Mouse (Mus musculus) intestine, embryonic 14.5 days (tissue): ENCODE results near the gene Ptprs. TPM values are rescaled to one million over a fixed set of nuclear protein-coding genes. Genes with fewer than 3 reads are reported as not detected.

Source experiments
- ATAC-seq: fragments of 200-750 bp; cut with Nextera tagmentation; replicated peaks from 2 replicates; pipeline ENCODE4 v1.8.0; 2017; ENCODE audit warnings: low read depth, moderate number of reproducible peaks, moderate TSS enrichment, moderate library complexity; ENCODE audit not compliant: low FRiP score, low TSS enrichment
- DNase-seq: peaks from one replicate; pipeline ENCODE4 v3.0.0-alpha.2; 2018; ENCODE audit warnings: low spot score
- H3K27ac ChIP-seq: fragments of 300-500 bp; sonication (generic); 2 replicates; pipeline ENCODE4 v1.5.1; 2014; ENCODE audit warnings: low read depth, mild to moderate bottlenecking, control low read depth
- H3K27me3 ChIP-seq: fragments of 300-500 bp; sonication (generic); replicated peaks from 2 replicates; pipeline ENCODE4 v1.6.1; 2014; ENCODE audit warnings: low read length, control low read depth; ENCODE audit not compliant: control insufficient read depth, insufficient read depth
- H3K36me3 ChIP-seq: fragments of 300-500 bp; sonication (generic); 2 replicates; pipeline ENCODE4 v1.6.1; 2014; ENCODE audit warnings: low read length, control low read depth; ENCODE audit not compliant: control insufficient read depth, insufficient read depth
- H3K4me1 ChIP-seq: fragments of 300-500 bp; sonication (generic); replicated peaks from 2 replicates; pipeline ENCODE4 v1.6.1; 2014; ENCODE audit warnings: low read length, control low read depth, mixed read lengths; ENCODE audit not compliant: control insufficient read depth, insufficient read depth
- H3K4me2 ChIP-seq: fragments of 300-500 bp; sonication (generic); 2 replicates; pipeline ENCODE4 v1.6.1; 2014; ENCODE audit warnings: low read length
- H3K4me3 ChIP-seq: fragments of 300-500 bp; sonication (generic); 2 replicates; pipeline ENCODE4 v1.5.1; 2014; ENCODE audit warnings: low read depth, low read length, control low read depth, mixed read lengths
- H3K9ac ChIP-seq: fragments of 300-500 bp; sonication (generic); 2 replicates; pipeline ENCODE4 v1.6.1; 2014; ENCODE audit warnings: mild to moderate bottlenecking, low read length
- H3K9me3 ChIP-seq: fragments of 300-500 bp; sonication (generic); 2 replicates; pipeline ENCODE4 v1.6.1; 2016; ENCODE audit warnings: low read length, control low read depth; ENCODE audit not compliant: control insufficient read depth
- WGBS: fragments of 180-500 bp; shearing (Covaris S2); extraction: QIAGEN DNeasy Blood & Tissue Kit; methylation state at CpG from one replicate; pipeline ENCODE4 v1.1.7; 2014; 5-methylcytosine and 5-hydroxymethylcytosine counted together
- polyA plus RNA-seq: library from polyadenylated mRNA; unstranded; fragments of >200 nt; fragmentation: Nextera tagmentation; extraction: Ambion mirVana; gene quantifications from 2 replicates; pipeline ENCODE4 v1.2.1, GENCODE M21; 2014

Ptprs gene
- polyA plus RNA-seq, 1 experiment from 2014 or later: 99.6 TPM

- no peak overlapping the region for H3K27ac ChIP-seq
- peaks cover 80% of the 10 kb centered on the region for H3K36me3 ChIP-seq
- ATAC-seq (no peak), DNase-seq (no peak)
- no peak overlapping the region for H3K9ac ChIP-seq
- no peaks in the 10 kb centered on the region for H3K9me3 ChIP-seq
- no peak overlapping the region for H3K4me3 ChIP-seq
- H3K4me2 ChIP-seq: no peak overlapping the region
- H3K27me3 ChIP-seq: no peaks in the 10 kb centered on the region
- H3K4me1 ChIP-seq: no peaks in the 10 kb centered on the region
- WGBS: 92% methylated on average over 3 of the region's 3 CpGs
Measured at GRCm38 (mm10) chr17:56444771-56445170, 31.5 kb downstream of the Ptprs start.

GRCm38 (mm10) chr17:56443341-56443795 lies 32.9 kb downstream of the Ptprs start:
- no peak for ATAC-seq
- DNase-seq: no peak
- H3K9ac ChIP-seq: no peak overlapping the region
- H3K36me3 ChIP-seq: peaks cover 69% of the 10 kb centered on the region
- H3K27me3 ChIP-seq: no peaks in the 10 kb centered on the region
- WGBS: 82% methylated on average over 5 of the region's 5 CpGs
- H3K27ac ChIP-seq: no peak overlapping the region
- H3K9me3 ChIP-seq: no peaks in the 10 kb centered on the region
- H3K4me1 ChIP-seq: no peaks in the 10 kb centered on the region
- no peak overlapping the region for H3K4me3 ChIP-seq
- no peak overlapping the region for H3K4me2 ChIP-seq

- Histone ChIP-seq H3K27me3 (no peaks in the 10 kb centered on the region), H3K9me3 (peaks cover 5% of the 10 kb centered on the region; the same call in 1 of the 2 replicates), H3K4me2 (no peak overlapping the region), H3K36me3 (peaks cover 69% of the 10 kb centered on the region), H3K27ac (no peak overlapping the region), H3K9ac (no peak overlapping the region), H3K4me1 (no peaks in the 10 kb centered on the region), H3K4me3 (no peak overlapping the region)
- ATAC-seq (no peak), DNase-seq (no peak)
- 78% methylated on average over 6 of the region's 6 CpGs for WGBS
Measured at GRCm38 (mm10) chr17:56442316-56442715, 34.0 kb downstream of the Ptprs start.

- peaks cover 72% of the 10 kb centered on the region for H3K36me3 ChIP-seq
- no peak overlapping the region for H3K9ac ChIP-seq
- H3K27ac ChIP-seq: no peak overlapping the region
- DNase-seq (no peak), ATAC-seq (no peak)
- peaks cover 11% of the 10 kb centered on the region for H3K9me3 ChIP-seq
- H3K4me2 ChIP-seq: no peak overlapping the region
- no peak overlapping the region for H3K4me3 ChIP-seq
- H3K4me1 ChIP-seq: no peaks in the 10 kb centered on the region
- no peaks in the 10 kb centered on the region for H3K27me3 ChIP-seq
- 83% methylated on average over 15 of the region's 15 CpGs for WGBS
Measured at GRCm38 (mm10) chr17:56439731-56440460, 36.4 kb downstream of the Ptprs start.

- H3K4me2 ChIP-seq: no peak overlapping the region
- H3K4me1 ChIP-seq: no peaks in the 10 kb centered on the region
- DNase-seq (no peak), ATAC-seq (no peak)
- H3K27ac ChIP-seq: no peak overlapping the region
- peaks cover 77% of the 10 kb centered on the region for H3K36me3 ChIP-seq
- no peak overlapping the region for H3K4me3 ChIP-seq
- 72% methylated on average over 3 of the region's 3 CpGs for WGBS
- no peaks in the 10 kb centered on the region for H3K9me3 ChIP-seq
- H3K27me3 ChIP-seq: no peaks in the 10 kb centered on the region
- H3K9ac ChIP-seq: no peak overlapping the region
Measured at GRCm38 (mm10) chr17:56431582-56431981, 44.7 kb downstream of the Ptprs start.

- Histone ChIP-seq H3K4me2 (no peak overlapping the region), H3K9ac (no peak overlapping the region), H3K27ac (no peak overlapping the region), H3K36me3 (peaks cover 65% of the 10 kb centered on the region), H3K4me3 (no peak overlapping the region), H3K9me3 (no peaks in the 10 kb centered on the region), H3K4me1 (peaks cover 6% of the 10 kb centered on the region), H3K27me3 (no peaks in the 10 kb centered on the region)
- no peak for DNase-seq
- WGBS: 82% methylated on average over 28 of the region's 28 CpGs
- no peak for ATAC-seq
Measured at GRCm38 (mm10) chr17:56427857-56428256, 48.4 kb downstream of the Ptprs start.

GRCm38 (mm10) chr17:56425941-56426340 lies 50.3 kb downstream of the Ptprs start:
- Histone ChIP-seq H3K9me3 (no peaks in the 10 kb centered on the region), H3K4me2 (peak overlapping the region; percentile 68), H3K9ac (peak overlapping the region; percentile 55), H3K27me3 (no peaks in the 10 kb centered on the region), H3K27ac (peak overlapping the region; percentile 6; the same call in 1 of the 2 replicates), H3K4me1 (peaks cover 6% of the 10 kb centered on the region), H3K36me3 (peaks cover 65% of the 10 kb centered on the region), H3K4me3 (peak overlapping the region; percentile 42)
- DNase-seq (no peak), ATAC-seq (no peak)
- WGBS: 33% methylated on average over 3 of the region's 3 CpGs

- H3K4me2 ChIP-seq: peak overlapping the region; percentile 68
- peaks cover 69% of the 10 kb centered on the region for H3K36me3 ChIP-seq
- H3K4me1 ChIP-seq: peaks cover 6% of the 10 kb centered on the region
- peak overlapping the region; percentile 42 for H3K4me3 ChIP-seq
- 2% methylated on average over 43 of the region's 47 CpGs for WGBS
- DNase-seq (peak; percentile 89), ATAC-seq (peak; percentile 86)
- H3K27ac ChIP-seq: peak overlapping the region; percentile 33; the same call in 1 of the 2 replicates
- no peaks in the 10 kb centered on the region for H3K9me3 ChIP-seq
- H3K9ac ChIP-seq: peak overlapping the region; percentile 55
- H3K27me3 ChIP-seq: no peaks in the 10 kb centered on the region
Measured at GRCm38 (mm10) chr17:56425584-56425914, 50.7 kb downstream of the Ptprs start.
